Mouse (Mus musculus) spleen, adult 2 months (tissue): Measurements from ENCODE around the gene Vwc2.

Source experiments
- CTCF ChIP-seq: fragments of 200-500 bp; IDR thresholded peaks from 2 replicates; pipeline ENCODE4 v1.5.1; 2011; ENCODE audit warnings: mild to moderate bottlenecking, inconsistent platforms; ENCODE audit not compliant: insufficient read depth, insufficient read length, insufficient replicate concordance; ENCODE audit errors: extremely low read depth
- POLR2A ChIP-seq: fragments of 200-500 bp; IDR thresholded peaks from 2 replicates; pipeline ENCODE4 v1.6.1; 2011; ENCODE audit warnings: low read depth, low read length, inconsistent platforms

- TF ChIP-seq CTCF (no peak), POLR2A (no peak)
Observed at GRCm38 (mm10) chr11:11088162-11088756, 25.8 kb upstream of the Vwc2 start.
